Mouse (Mus musculus) spleen, adult 2 months (tissue): ENCODE results near the gene Mgea5.

Experiments
- CTCF ChIP-seq: fragments of 200-500 bp; IDR thresholded peaks from 2 replicates; pipeline ENCODE4 v1.5.1; 2011; ENCODE audit warnings: mild to moderate bottlenecking, inconsistent platforms; ENCODE audit not compliant: insufficient read depth, insufficient read length, insufficient replicate concordance; ENCODE audit errors: extremely low read depth
- POLR2A ChIP-seq: fragments of 200-500 bp; IDR thresholded peaks from 2 replicates; pipeline ENCODE4 v1.6.1; 2011; ENCODE audit warnings: low read depth, low read length, inconsistent platforms

GRCm38 (mm10) chr19:45796879-45797278 is 13.2 kb upstream of the Mgea5 start:
- TF ChIP-seq CTCF, result no peak
- TF ChIP-seq POLR2A, result no peak
